Mouse (Mus musculus) MEL (cell line): Measurements from ENCODE around the gene Ghsr. TPM values are rescaled to one million over a fixed set of nuclear protein-coding genes. Genes with fewer than 3 reads are reported as not detected.

Experiments used
- DNase-seq: peaks from one replicate; pipeline ENCODE4 v3.0.0; 2011; ENCODE audit warnings: low read depth, low spot score
- H3K27ac ChIP-seq: 2 replicates; pipeline ENCODE4 v1.5.1; 2012; ENCODE audit warnings: low read depth, mild to moderate bottlenecking, control low read depth, low read length, moderate library complexity; ENCODE audit not compliant: control insufficient read depth
- H3K27me3 ChIP-seq, 2 experiments: fragments of 150-350 bp in 1 of 2; sonication (generic) in 1 of 2; 2 replicates each; pipeline ENCODE4 v1.6.1; 2012; ENCODE audit warnings: low read length in 2 of 2, mild to moderate bottlenecking in 2 of 2, improper control_type of control experiment in 1 of 2, moderate library complexity in 1 of 2; ENCODE audit not compliant: insufficient read depth in 2 of 2, control insufficient read depth in 1 of 2
- H3K36me3 ChIP-seq, 2 experiments: 2 replicates each; pipeline ENCODE4 v1.6.1; 2012 to 2014; ENCODE audit warnings: low read length in 2 of 2, improper control_type of control experiment in 1 of 2, inconsistent platforms in 1 of 2, mild to moderate bottlenecking in 1 of 2; ENCODE audit not compliant: insufficient read depth in 2 of 2, control insufficient read depth in 1 of 2
- H3K4me1 ChIP-seq, 2 experiments: fragments of 150-350 bp in 1 of 2; sonication (generic) in 1 of 2; 2 replicates each; pipeline ENCODE4 v1.6.1; 2012; ENCODE audit warnings: low read length in 2 of 2, improper control_type of control experiment in 1 of 2, mild to moderate bottlenecking in 1 of 2; ENCODE audit not compliant: insufficient read depth in 2 of 2, control insufficient read depth in 1 of 2
- H3K4me3 ChIP-seq, 2 experiments: fragments of 150-350 bp in 1 of 2; sonication (generic) in 1 of 2; 2 replicates each; pipeline ENCODE4 v1.5.1; 2012; ENCODE audit warnings: low read depth in 2 of 2, low read length in 2 of 2, mild to moderate bottlenecking in 2 of 2, moderate library complexity in 2 of 2, control low read depth in 1 of 2, improper control_type of control experiment in 1 of 2; ENCODE audit not compliant: control insufficient read depth in 1 of 2, insufficient read depth in 1 of 2
- H3K79me2 ChIP-seq: 2 replicates; pipeline ENCODE4 v1.6.1; 2012; ENCODE audit warnings: mild to moderate bottlenecking, low read length, moderate library complexity; ENCODE audit not compliant: control insufficient read depth, poor library complexity, insufficient read depth
- H3K9ac ChIP-seq: 2 replicates; pipeline ENCODE4 v1.6.1; 2012; ENCODE audit warnings: low read depth, mild to moderate bottlenecking, control low read depth, low read length, moderate library complexity; ENCODE audit not compliant: control insufficient read depth, poor library complexity, severe bottlenecking
- H3K9me3 ChIP-seq: fragments of 150-350 bp; sonication (generic); replicated peaks from 2 replicates; pipeline ENCODE4 v1.6.1; 2012; ENCODE audit warnings: mild to moderate bottlenecking, low read length, improper control_type of control experiment, moderate library complexity; ENCODE audit not compliant: insufficient read depth
- CHD2 ChIP-seq: IDR thresholded peaks from 2 replicates; pipeline ENCODE4 v1.6.1; 2011; ENCODE audit warnings: low read length, improper control_type of control experiment
- CTCF ChIP-seq, 3 experiments: IDR thresholded peaks in 2 of 3; conservative IDR thresholded peaks in 1 of 3; 2 replicates each; pipeline ENCODE4 v1.5.1; 2011 to 2012; ENCODE audit warnings: low read length in 3 of 3, low read depth in 2 of 3, mild to moderate bottlenecking in 2 of 3, improper control_type of control experiment in 1 of 3, inconsistent platforms in 1 of 3, mixed read lengths in 1 of 3, moderate library complexity in 1 of 3; ENCODE audit not compliant: control insufficient read depth in 1 of 3, insufficient read depth in 1 of 3, poor library complexity in 1 of 3, severe bottlenecking in 1 of 3
- EP300 ChIP-seq, 2 experiments: IDR thresholded peaks; 2 replicates each; pipeline ENCODE4 v1.6.1; 2011; ENCODE audit warnings: improper control_type of control experiment in 2 of 2, low read length in 2 of 2, low read depth in 1 of 2, mild to moderate bottlenecking in 1 of 2
- GABPA ChIP-seq: IDR thresholded peaks from 2 replicates; pipeline ENCODE4 v1.6.1; 2012; ENCODE audit warnings: low read depth, mild to moderate bottlenecking, inconsistent platforms, low read length, improper control_type of control experiment, moderate library complexity
- MAFK ChIP-seq: IDR thresholded peaks from 2 replicates; pipeline ENCODE4 v1.6.1; 2011; ENCODE audit warnings: low read depth, mild to moderate bottlenecking, low read length, improper control_type of control experiment, borderline replicate concordance
- MAZ ChIP-seq: IDR thresholded peaks from 2 replicates; pipeline ENCODE4 v1.6.1; 2012; ENCODE audit warnings: low read depth, mild to moderate bottlenecking, inconsistent platforms, low read length, improper control_type of control experiment
- MEF2A ChIP-seq: IDR thresholded peaks from 2 replicates; pipeline ENCODE4 v1.6.1; 2014; ENCODE audit warnings: low read depth, mild to moderate bottlenecking, inconsistent platforms, low read length, improper control_type of control experiment; ENCODE audit not compliant: poor library complexity, insufficient replicate concordance, severe bottlenecking; ENCODE audit errors: extremely low read depth
- MXI1 ChIP-seq: IDR thresholded peaks from 2 replicates; pipeline ENCODE4 v1.6.1; 2011; ENCODE audit warnings: mild to moderate bottlenecking, low read depth, low read length, improper control_type of control experiment
- POLR2A ChIP-seq, 2 experiments: IDR thresholded peaks; 2 replicates each; pipeline ENCODE4 v1.6.1; 2011 to 2012; ENCODE audit warnings: low read length in 2 of 2, mild to moderate bottlenecking in 2 of 2, control low read depth in 1 of 2, improper control_type of control experiment in 1 of 2, low read depth in 1 of 2, moderate library complexity in 1 of 2; ENCODE audit not compliant: control insufficient read depth in 1 of 2, insufficient read depth in 1 of 2, poor library complexity in 1 of 2
- RAD21 ChIP-seq: IDR thresholded peaks from 2 replicates; pipeline ENCODE4 v1.6.1; 2011; ENCODE audit warnings: mild to moderate bottlenecking, low read depth, low read length, improper control_type of control experiment
- RCOR1 ChIP-seq: IDR thresholded peaks from 2 replicates; pipeline ENCODE4 v1.6.1; 2012; ENCODE audit warnings: low read depth, mild to moderate bottlenecking, inconsistent platforms, low read length, improper control_type of control experiment
- SIN3A ChIP-seq: IDR thresholded peaks from 2 replicates; pipeline ENCODE4 v1.6.1; 2012; ENCODE audit warnings: low read length, improper control_type of control experiment, inconsistent platforms
- TBP ChIP-seq: IDR thresholded peaks from 2 replicates; pipeline ENCODE4 v1.8.0; 2011; ENCODE audit warnings: low read depth, low read length, improper control_type of control experiment
- TCF12 ChIP-seq: IDR thresholded peaks from 2 replicates; pipeline ENCODE4 v1.6.1; 2014; ENCODE audit warnings: low read depth, mild to moderate bottlenecking, inconsistent platforms, low read length, improper control_type of control experiment, moderate library complexity
- USF1 ChIP-seq: IDR thresholded peaks from 2 replicates; pipeline ENCODE4 v1.6.1; 2014; ENCODE audit warnings: low read depth, mild to moderate bottlenecking, inconsistent platforms, low read length, improper control_type of control experiment, moderate library complexity
- ZC3H11A ChIP-seq: IDR thresholded peaks from 2 replicates; pipeline ENCODE4 v1.6.1; 2012; ENCODE audit warnings: low read depth, mild to moderate bottlenecking, inconsistent platforms, low read length, improper control_type of control experiment
- ZKSCAN1 ChIP-seq: IDR thresholded peaks from 2 replicates; pipeline ENCODE4 v1.6.1; 2012; ENCODE audit warnings: low read depth, mild to moderate bottlenecking, inconsistent platforms, low read length, improper control_type of control experiment, moderate library complexity
- ZMIZ1 ChIP-seq: IDR thresholded peaks from 2 replicates; pipeline ENCODE4 v1.6.1; 2012; ENCODE audit warnings: low read depth, mild to moderate bottlenecking, inconsistent platforms, low read length, improper control_type of control experiment, moderate library complexity
- polyA plus RNA-seq, 2 experiments: library from polyadenylated mRNA; stranded (reverse) in 1 of 2; unstranded in 1 of 2; fragments of >175 nt in 1 of 2; fragments of >200 nt in 1 of 2; gene quantifications; 2 replicates each; pipeline versions ENCODE4 v1.2.1 to v1.2.4; 2012; ENCODE audit warnings: low replicate concordance in 2 of 2, low read depth in 1 of 2; ENCODE audit not compliant: insufficient read length in 2 of 2, insufficient read depth in 1 of 2, missing spikeins in 1 of 2
- total RNA-seq: library from RNA; depleted of rRNA; stranded (reverse); fragments of 300-350 nt; gene quantifications from 2 replicates; pipeline ENCODE4 v1.2.3, GENCODE M21; 2012

The Ghsr gene
- total and polyA plus RNA-seq, 3 experiments = not detected

DNA sequence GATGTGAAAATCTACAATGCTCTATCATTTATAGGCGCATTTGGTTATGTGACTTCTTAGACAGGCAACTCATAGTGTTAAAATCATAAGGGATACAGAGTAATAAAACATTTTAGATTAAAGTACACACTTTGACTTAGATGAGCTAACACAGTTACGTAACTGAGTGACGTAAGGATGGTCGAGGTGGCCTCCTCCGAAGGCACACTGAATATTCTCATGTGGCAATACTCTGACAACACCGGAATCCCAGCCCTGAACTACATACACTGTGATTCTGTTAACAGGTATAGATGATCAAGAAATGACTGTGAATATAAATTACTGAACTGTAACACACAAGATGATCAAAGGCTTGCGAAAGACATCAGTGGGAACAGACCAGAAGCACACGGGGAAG lies 47.5 kb downstream of the Ghsr start:
- Histone ChIP-seq H3K27ac (no peak overlapping the region), H3K9me3 (no peaks in the 10 kb centered on the region), H3K79me2 (no peaks in the 10 kb centered on the region), H3K4me3 (no peak overlapping the region), H3K4me1 (no peaks in the 10 kb centered on the region), H3K27me3 (no peaks in the 10 kb centered on the region), H3K9ac (no peak overlapping the region)
- no peak for DNase-seq
- no peak for TF ChIP-seq TCF12
- TF ChIP-seq SIN3A = no peak
- no peak for TF ChIP-seq MEF2A
- no peak for TF ChIP-seq ZC3H11A
- no peak for TF ChIP-seq MXI1
- TF ChIP-seq RCOR1 = no peak
- TF ChIP-seq ZMIZ1 = no peak
- TF ChIP-seq CHD2 = no peak
- no peak for TF ChIP-seq EP300 (IDR thresholded peaks at IDR 0.05; ENCODE audit: low read depth in 1 of 2, low read length in 2 of 2)
- no peak for TF ChIP-seq RAD21
- no peak for TF ChIP-seq MAZ
- TF ChIP-seq TBP = no peak
- no peak for TF ChIP-seq POLR2A (IDR thresholded peaks at IDR 0.05; ENCODE audit: control insufficient read depth in 1 of 2, insufficient read depth in 1 of 2, low read depth in 1 of 2, low read length in 2 of 2, poor library complexity in 1 of 2)
- TF ChIP-seq MAFK = no peak
- TF ChIP-seq, all 39 proteins: peak for 0
- no peaks in the 10 kb centered on the region for H3K36me3 ChIP-seq

DNA sequence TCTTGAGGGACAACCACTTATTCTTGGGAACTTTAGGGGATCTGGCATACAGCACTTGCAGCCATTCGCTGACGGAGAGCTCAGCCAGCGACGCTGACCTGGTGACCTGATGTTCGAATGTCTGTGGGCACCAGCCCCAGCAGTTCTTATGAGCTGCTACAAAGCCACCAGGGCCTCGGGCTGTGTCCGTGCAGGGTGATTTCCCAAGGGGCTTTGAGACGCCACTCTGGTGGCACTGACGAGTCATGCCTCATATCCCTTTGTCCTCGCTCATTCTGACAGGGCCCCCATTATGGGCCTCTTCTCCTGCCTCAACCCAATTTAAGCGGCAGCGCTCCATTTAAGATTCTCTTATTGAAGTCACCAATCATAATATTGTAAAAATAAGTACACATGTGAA lies 50.8 kb downstream of the Ghsr start:
- no peaks in the 10 kb centered on the region for H3K27me3 ChIP-seq
- H3K4me1 ChIP-seq = no peaks in the 10 kb centered on the region
- no peak overlapping the region for H3K27ac ChIP-seq
- no peak overlapping the region for H3K9ac ChIP-seq
- no peak overlapping the region for H3K4me3 ChIP-seq
- H3K9me3 ChIP-seq = no peaks in the 10 kb centered on the region
- no peak for TF ChIP-seq ZMIZ1
- no peak for TF ChIP-seq ZKSCAN1
- no peak for TF ChIP-seq RCOR1
- no peak for TF ChIP-seq GABPA
- TF ChIP-seq EP300 (IDR thresholded peaks at IDR 0.05; ENCODE audit: low read depth in 1 of 2, low read length in 2 of 2) = no peak
- no peak for TF ChIP-seq USF1
- no peak for TF ChIP-seq CTCF (IDR thresholded peaks at IDR 0.05 in 2 of 3, conservative IDR thresholded peaks at IDR 0.05 in 1 of 3; ENCODE audit: control insufficient read depth in 1 of 3, insufficient read depth in 1 of 3, low read depth in 2 of 3, low read length in 3 of 3, poor library complexity in 1 of 3, severe bottlenecking in 1 of 3)
- no peaks in the 10 kb centered on the region for H3K79me2 ChIP-seq
- H3K36me3 ChIP-seq = no peaks in the 10 kb centered on the region
- DNase-seq = no peak
